Mouse (Mus musculus): ENCODE data around the gene Il22ra2. TPM values are rescaled to one million over a fixed set of nuclear protein-coding genes. Genes with fewer than 3 reads are reported as not detected.
A peak's percentile ranks its signal among the peaks of the same experiment; 100 is the strongest.

Il22ra2 gene
- total and polyA plus RNA-seq, 3 experiments: not detected

DNA sequence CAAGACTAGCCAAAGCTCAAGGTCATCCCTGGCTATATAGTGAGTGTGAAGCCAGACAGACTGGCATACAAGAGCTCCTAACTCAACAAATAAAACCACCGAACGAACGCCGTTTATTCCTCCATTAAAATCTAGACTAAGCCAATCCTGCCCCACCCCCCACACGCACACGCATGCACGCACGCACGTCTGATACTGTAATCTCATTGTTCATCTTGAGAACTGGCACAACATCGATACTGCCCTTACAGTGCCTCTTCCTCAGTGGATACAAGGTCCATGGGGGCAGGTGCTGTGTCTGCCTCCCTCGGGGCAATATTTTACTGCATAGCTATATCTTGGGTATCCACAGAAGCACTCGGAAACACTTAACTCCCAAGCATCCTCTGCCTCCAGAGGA, 32.2 kb upstream of the Il22ra2 start (continued):
- TF ChIP-seq POLR2AphosphoS5 (IDR thresholded peaks at IDR 0.05; ENCODE audit: borderline replicate concordance, low read depth, low read length): no peak
- no peak for TF ChIP-seq KAT2A (conservative IDR thresholded peaks at IDR 0.05; ENCODE audit: low read depth, low read length)
- TF ChIP-seq TCF12 (IDR thresholded peaks at IDR 0.05; ENCODE audit: low read depth, low read length): no peak
- 0 out of 2 replicates have a peak, but pooled peaks have one; percentile 22 for TF ChIP-seq NRF1 (IDR thresholded peaks at IDR 0.05; ENCODE audit: insufficient read depth, low read depth, low read length, poor library complexity, severe bottlenecking)
- TF ChIP-seq EP300 (IDR thresholded peaks at IDR 0.05; ENCODE audit: low read depth in 1 of 2, low read length in 2 of 2): 0 out of 4 replicates have a peak, but pooled peaks have one; percentile 15 to 19
- TF ChIP-seq ZC3H11A (IDR thresholded peaks at IDR 0.05; ENCODE audit: low read depth, low read length): no peak
- TF ChIP-seq RCOR1 (IDR thresholded peaks at IDR 0.05; ENCODE audit: low read depth, low read length): no peak
- no peak for TF ChIP-seq MAZ (IDR thresholded peaks at IDR 0.05; ENCODE audit: low read depth, low read length)
- TF ChIP-seq E2F4 (IDR thresholded peaks at IDR 0.05; ENCODE audit: borderline replicate concordance, low read depth, low read length): no peak
- TF ChIP-seq MXI1 (IDR thresholded peaks at IDR 0.05; ENCODE audit: low read depth, low read length): 0 out of 2 replicates have a peak, but pooled peaks have one; percentile 16

DNA sequence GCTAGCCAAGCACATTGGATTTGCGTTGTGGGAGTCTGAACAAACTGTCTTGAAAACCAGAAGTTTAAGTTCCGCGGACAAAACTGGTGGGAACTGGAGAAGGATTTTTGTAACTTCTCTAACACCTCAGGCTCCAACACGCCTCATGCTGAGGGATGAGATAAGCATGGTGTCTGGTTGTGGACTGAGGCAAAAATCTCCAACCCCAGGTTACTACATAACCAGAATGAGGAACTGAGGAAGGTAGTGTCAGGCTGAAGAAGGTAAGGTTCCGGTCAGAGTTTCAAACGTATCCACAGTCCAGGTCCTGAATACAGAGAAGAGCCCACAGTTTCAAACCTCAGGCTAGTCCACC, 30.5 kb upstream of the Il22ra2 start:
- Histone ChIP-seq H3K9ac (ENCODE audit: control insufficient read depth, low read depth, low read length, poor library complexity, severe bottlenecking) (peak overlapping the region; percentile 60), H3K4me3 (ENCODE audit: control insufficient read depth in 1 of 2, insufficient read depth in 1 of 2, low read depth in 2 of 2, low read length in 2 of 2) (peak overlapping the region; percentile 56 to 58), H3K4me1 (ENCODE audit: control insufficient read depth in 1 of 2, insufficient read depth in 2 of 2, low read length in 2 of 2) (peaks cover 7 to 16% of the 10 kb centered on the region in 2 experiments), H3K27me3 (ENCODE audit: control insufficient read depth in 1 of 2, insufficient read depth in 2 of 2, low read length in 2 of 2) (no peaks in the 10 kb centered on the region), H3K27ac (ENCODE audit: control insufficient read depth, low read depth, low read length) (peak overlapping the region; percentile 94), H3K36me3 (ENCODE audit: control insufficient read depth in 1 of 2, insufficient read depth in 2 of 2, low read length in 2 of 2) (peaks cover 0 to 22% of the 10 kb centered on the region in 2 experiments; a peak in 2 of 4 replicates), H3K9me3 (replicated peaks; ENCODE audit: insufficient read depth, low read length) (no peaks in the 10 kb centered on the region), H3K79me2 (ENCODE audit: control insufficient read depth, insufficient read depth, low read length, poor library complexity) (peaks cover 3% of the 10 kb centered on the region)
- DNase-seq (ENCODE audit: low read depth, low spot score): no peak
- TF ChIP-seq TBP (IDR thresholded peaks at IDR 0.05; ENCODE audit: low read depth, low read length) (no peak), NELFE (IDR thresholded peaks at IDR 0.05; ENCODE audit: low read depth, low read length) (no peak), TCF12 (IDR thresholded peaks at IDR 0.05; ENCODE audit: low read depth, low read length) (0 out of 2 replicates have a peak, but pooled peaks have one; percentile 16), RCOR1 (IDR thresholded peaks at IDR 0.05; ENCODE audit: low read depth, low read length) (no peak), KAT2A (conservative IDR thresholded peaks at IDR 0.05; ENCODE audit: low read depth, low read length) (no peak), ETS1 (IDR thresholded peaks at IDR 0.05; ENCODE audit: low read depth, low read length) (peak; percentile 70), MAX (IDR thresholded peaks at IDR 0.05; ENCODE audit: low read length) (peak; percentile 86), MAZ (IDR thresholded peaks at IDR 0.05; ENCODE audit: low read depth, low read length) (no peak), GATA1 (IDR thresholded peaks at IDR 0.05; ENCODE audit: low read depth, low read length) (peak; percentile 73), NRF1 (IDR thresholded peaks at IDR 0.05; ENCODE audit: insufficient read depth, low read depth, low read length, poor library complexity, severe bottlenecking) (no peak), CTCF (IDR thresholded peaks at IDR 0.05 in 2 of 3, conservative IDR thresholded peaks at IDR 0.05 in 1 of 3; ENCODE audit: control insufficient read depth in 1 of 3, insufficient read depth in 1 of 3, low read depth in 2 of 3, low read length in 3 of 3, poor library complexity in 1 of 3, severe bottlenecking in 1 of 3) (no peak), MEF2A (IDR thresholded peaks at IDR 0.05; ENCODE audit: extremely low read depth, insufficient replicate concordance, low read depth, low read length, poor library complexity, severe bottlenecking) (no peak), ZC3H11A (IDR thresholded peaks at IDR 0.05; ENCODE audit: low read depth, low read length) (no peak), BHLHE40 (IDR thresholded peaks at IDR 0.05; ENCODE audit: borderline replicate concordance, low read depth, low read length) (no peak), SIN3A (IDR thresholded peaks at IDR 0.05; ENCODE audit: low read length) (peak; percentile 22; the same call in 1 of the 2 replicates), RAD21 (IDR thresholded peaks at IDR 0.05; ENCODE audit: low read depth, low read length) (no peak), HCFC1 (IDR thresholded peaks at IDR 0.05; ENCODE audit: low read depth, low read length) (no peak), CHD2 (IDR thresholded peaks at IDR 0.05; ENCODE audit: low read length) (no peak), GABPA (IDR thresholded peaks at IDR 0.05; ENCODE audit: low read depth, low read length) (no peak), ZMIZ1 (IDR thresholded peaks at IDR 0.05; ENCODE audit: low read depth, low read length) (no peak), MYB (IDR thresholded peaks at IDR 0.05; ENCODE audit: low read depth, low read length) (no peak), MAFK (IDR thresholded peaks at IDR 0.05; ENCODE audit: borderline replicate concordance, low read depth, low read length) (no peak), MXI1 (IDR thresholded peaks at IDR 0.05; ENCODE audit: low read depth, low read length) (peak; percentile 54), POLR2AphosphoS5 (IDR thresholded peaks at IDR 0.05; ENCODE audit: borderline replicate concordance, low read depth, low read length) (no peak), POLR2AphosphoS2 (IDR thresholded peaks at IDR 0.05; ENCODE audit: low read length) (no peak), EP300 (IDR thresholded peaks at IDR 0.05; ENCODE audit: low read depth in 1 of 2, low read length in 2 of 2) (peak in 1 of 2 experiments; percentile 45; a peak in 3 of 4 replicates), CHD1 (IDR thresholded peaks at IDR 0.05; ENCODE audit: low read depth, low read length) (no peak), UBTF (IDR thresholded peaks at IDR 0.05; ENCODE audit: borderline replicate concordance, insufficient read depth, low read depth, low read length) (no peak), JUND (IDR thresholded peaks at IDR 0.05; ENCODE audit: low read depth, low read length) (no peak), USF1 (IDR thresholded peaks at IDR 0.05; ENCODE audit: low read depth, low read length) (no peak), ZNF384 (IDR thresholded peaks at IDR 0.05; ENCODE audit: low read depth, low read length) (no peak), MYC (IDR thresholded peaks at IDR 0.05; ENCODE audit: low read depth, low read length) (peak; percentile 76)

All from MEL (cell line).